Mouse (Mus musculus): ENCODE measurements around the gene Nr1i3. TPM values are rescaled to one million over a fixed set of nuclear protein-coding genes. Genes with fewer than 3 reads are reported as not detected.

Gene Nr1i3
- polyA plus RNA-seq, 1 experiment from 2014 or later = 0.73 TPM

- Histone ChIP-seq H3K9me3 (ENCODE audit: control insufficient read depth, low read length) (no peaks in the 10 kb centered on the region), H3K27me3 (replicated peaks; ENCODE audit: control insufficient read depth, insufficient read depth, low read length) (peaks cover 6% of the 10 kb centered on the region; the same call in 1 of the 2 replicates), H3K27ac (ENCODE audit: low read depth, low read length) (peak overlapping the region; percentile 30), H3K36me3 (ENCODE audit: control insufficient read depth, insufficient read depth, low read length) (no peaks in the 10 kb centered on the region), H3K4me3 (ENCODE audit: low read length) (peak overlapping the region; percentile 32), H3K4me2 (ENCODE audit: low read length) (peak overlapping the region; percentile 58), H3K9ac (ENCODE audit: low read depth, low read length) (peak overlapping the region; percentile 30; the same call in 1 of the 2 replicates), H3K4me1 (ENCODE audit: control insufficient read depth, insufficient read depth, low read depth, low read length) (peaks cover 23% of the 10 kb centered on the region)
- peak; percentile 21; the same call in 1 of the 2 replicates for ATAC-seq
- WGBS = 3% methylated on average over 18 of the region's 18 CpGs
Observed at GRCm38 (mm10) chr1:171193093-171193840, 20.5 kb upstream of the Nr1i3 start.

DNA sequence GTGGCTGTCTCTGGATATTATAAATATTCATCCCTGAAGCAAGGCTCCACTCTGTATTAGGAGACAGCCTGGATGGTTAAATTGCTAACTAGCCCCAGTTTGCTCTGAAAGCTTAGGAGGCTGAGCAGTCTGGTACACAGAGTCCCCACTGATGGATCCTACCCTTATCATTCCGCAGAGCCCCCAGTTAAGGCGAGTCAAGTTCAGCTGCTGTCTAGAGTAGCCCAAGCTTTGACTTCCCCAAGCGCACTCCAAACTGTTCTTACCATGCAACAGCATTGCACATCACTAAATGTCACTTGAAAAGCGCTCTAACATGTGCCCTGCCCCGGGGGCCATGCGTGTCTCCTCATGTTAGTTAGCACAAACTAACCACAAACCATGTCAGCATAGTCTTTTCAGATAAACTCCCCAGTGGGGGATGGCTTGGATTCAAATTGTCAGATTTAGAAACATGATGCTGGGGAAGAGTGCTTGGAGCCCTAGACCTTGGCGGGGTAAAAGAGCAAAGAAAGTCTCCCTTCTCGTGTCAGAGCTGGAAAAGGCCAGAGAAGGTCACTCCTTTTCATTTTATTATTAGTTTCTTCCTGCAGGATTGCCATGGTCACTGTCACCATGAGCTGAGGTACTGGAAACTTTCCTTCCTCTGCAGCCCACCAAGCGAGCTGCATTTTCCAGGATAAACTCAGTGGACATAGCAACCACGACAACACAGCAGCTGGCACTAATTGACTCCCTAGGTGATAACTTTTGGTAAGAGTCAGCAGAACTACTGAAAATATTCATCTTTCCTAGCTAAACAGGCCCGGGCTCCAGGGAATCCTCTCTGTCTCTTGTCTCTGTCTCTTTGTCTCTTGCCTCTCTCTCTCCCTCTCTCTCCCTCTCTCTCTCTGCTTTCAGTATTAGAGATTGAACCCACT lies 19.6 kb upstream of the Nr1i3 start:
- no peaks in the 10 kb centered on the region for H3K36me3 ChIP-seq (ENCODE audit: control insufficient read depth, insufficient read depth, low read length)
- H3K9me3 ChIP-seq (ENCODE audit: control insufficient read depth, low read length) = no peaks in the 10 kb centered on the region
- peak overlapping the region; percentile 58; the same call in 1 of the 2 replicates for H3K4me2 ChIP-seq (ENCODE audit: low read length)
- no peak for ATAC-seq
- H3K4me3 ChIP-seq (ENCODE audit: low read length) = peak overlapping the region; percentile 1; the same call in 1 of the 2 replicates
- peaks cover 19% of the 10 kb centered on the region for H3K4me1 ChIP-seq (ENCODE audit: control insufficient read depth, insufficient read depth, low read depth, low read length)
- 27% methylated on average over 11 of the region's 11 CpGs for WGBS
- no peak overlapping the region for H3K9ac ChIP-seq (ENCODE audit: low read depth, low read length)
- H3K27me3 ChIP-seq (replicated peaks; ENCODE audit: control insufficient read depth, insufficient read depth, low read length) = peaks cover 6% of the 10 kb centered on the region; the same call in 1 of the 2 replicates
- no peak overlapping the region for H3K27ac ChIP-seq (ENCODE audit: low read depth, low read length)

DNA sequence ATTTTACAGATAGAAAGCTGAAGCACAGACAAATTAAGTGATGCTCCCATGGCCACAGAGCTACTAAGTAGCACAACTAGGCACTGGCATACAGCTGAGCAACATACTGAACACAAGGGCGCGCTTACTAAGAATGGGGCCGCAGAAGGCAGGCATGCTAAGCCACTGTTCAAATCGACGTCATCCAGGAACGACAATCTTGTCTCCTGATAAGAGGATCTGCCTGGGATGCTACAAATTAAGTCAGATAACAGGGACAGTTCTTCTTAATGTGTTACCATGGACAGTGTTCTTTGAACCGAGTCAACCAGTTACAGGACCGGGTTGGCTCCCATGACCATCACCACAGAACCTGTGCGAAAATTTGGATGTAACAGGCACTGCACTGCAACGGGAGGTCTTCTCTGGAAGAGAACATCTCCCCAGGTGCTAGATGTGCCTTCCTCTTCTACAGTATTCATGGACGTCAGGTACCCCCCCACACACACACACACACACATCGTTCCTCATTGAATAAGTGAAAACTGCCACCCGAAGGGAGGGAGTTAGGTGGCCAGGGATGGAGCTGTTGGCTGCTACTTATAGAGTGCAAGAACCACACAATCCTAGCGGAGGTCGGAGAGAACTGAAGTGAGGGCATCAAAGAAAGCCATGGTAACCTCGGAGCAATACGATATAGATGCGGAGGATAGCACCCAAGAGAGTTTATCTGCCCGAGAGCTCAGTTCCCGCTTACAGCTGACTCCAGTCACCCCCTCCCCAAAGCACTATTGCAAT lies 18.5 kb upstream of the Nr1i3 start:
- Histone ChIP-seq H3K27me3 (replicated peaks; ENCODE audit: control insufficient read depth, insufficient read depth, low read length) (peaks cover 6% of the 10 kb centered on the region; the same call in 1 of the 2 replicates), H3K4me2 (ENCODE audit: low read length) (peak overlapping the region; percentile 96), H3K27ac (ENCODE audit: low read depth, low read length) (no peak overlapping the region; the same call in 1 of the 2 replicates), H3K4me3 (ENCODE audit: low read length) (peak overlapping the region; percentile 63), H3K4me1 (ENCODE audit: control insufficient read depth, insufficient read depth, low read depth, low read length) (peaks cover 18% of the 10 kb centered on the region), H3K9me3 (ENCODE audit: control insufficient read depth, low read length) (no peaks in the 10 kb centered on the region), H3K9ac (ENCODE audit: low read depth, low read length) (peak overlapping the region; percentile 66), H3K36me3 (ENCODE audit: control insufficient read depth, insufficient read depth, low read length) (no peaks in the 10 kb centered on the region)
- ATAC-seq = no peak
- WGBS = 5% methylated on average over 20 of the region's 20 CpGs

GRCm38 (mm10) chr1:171195887-171196397 lies 17.8 kb upstream of the Nr1i3 start, which contains the start of gene Pcp4l1:
Gene Pcp4l1, minus strand, starts transcription at chr1:171196268.
- peak; percentile 89 for ATAC-seq
- H3K4me1 ChIP-seq (ENCODE audit: control insufficient read depth, insufficient read depth, low read depth, low read length) = peaks cover 18% of the 10 kb centered on the region
- H3K27ac ChIP-seq (ENCODE audit: low read depth, low read length) = no peak within 1 kb of the TSS; the same call in 1 of the 2 replicates
- H3K9ac ChIP-seq (ENCODE audit: low read depth, low read length) = peak within 1 kb of the TSS; percentile 66
- under 1% methylated on average over 33 of the region's 33 CpGs for WGBS
- H3K27me3 ChIP-seq (replicated peaks; ENCODE audit: control insufficient read depth, insufficient read depth, low read length) = peaks cover 6% of the 10 kb centered on the region; the same call in 1 of the 2 replicates
- no peaks in the 10 kb centered on the region for H3K9me3 ChIP-seq (ENCODE audit: control insufficient read depth, low read length)
- peak within 1 kb of the TSS; percentile 96 for H3K4me2 ChIP-seq (ENCODE audit: low read length)
- peak within 1 kb of the TSS; percentile 63 for H3K4me3 ChIP-seq (ENCODE audit: low read length)
- H3K36me3 ChIP-seq (ENCODE audit: control insufficient read depth, insufficient read depth, low read length) = no peaks in the 10 kb centered on the region

DNA sequence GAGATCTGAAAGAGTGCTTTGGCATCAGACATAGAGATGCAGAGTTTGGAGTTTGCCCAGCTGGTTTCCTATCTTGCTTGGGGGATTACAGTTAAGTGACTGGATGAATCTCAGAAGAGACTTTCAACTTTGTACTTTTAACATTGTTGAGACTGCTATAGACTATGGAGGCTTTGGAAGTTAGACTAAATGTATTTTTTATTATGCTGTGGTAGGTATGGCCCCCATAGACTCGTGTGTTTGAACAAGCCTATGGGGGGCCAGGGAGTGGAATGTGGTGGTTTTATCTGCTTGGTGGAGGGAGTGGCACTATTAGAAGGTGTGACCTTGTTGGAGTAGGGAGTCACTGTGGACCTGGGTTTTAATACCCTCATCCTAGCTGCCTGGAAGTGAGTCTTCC lies 14.2 kb upstream of the Nr1i3 start:
- ATAC-seq = no peak
- Histone ChIP-seq H3K4me2 (ENCODE audit: low read length) (no peak overlapping the region), H3K27ac (ENCODE audit: low read depth, low read length) (no peak overlapping the region), H3K4me1 (ENCODE audit: control insufficient read depth, insufficient read depth, low read depth, low read length) (peaks cover 8% of the 10 kb centered on the region), H3K36me3 (ENCODE audit: control insufficient read depth, insufficient read depth, low read length) (no peaks in the 10 kb centered on the region), H3K27me3 (replicated peaks; ENCODE audit: control insufficient read depth, insufficient read depth, low read length) (peaks cover 6% of the 10 kb centered on the region; the same call in 1 of the 2 replicates), H3K9ac (ENCODE audit: low read depth, low read length) (no peak overlapping the region), H3K9me3 (ENCODE audit: control insufficient read depth, low read length) (no peaks in the 10 kb centered on the region), H3K4me3 (ENCODE audit: low read length) (no peak overlapping the region)
- 57% methylated on average over 1 of the region's 1 CpGs for WGBS

DNA sequence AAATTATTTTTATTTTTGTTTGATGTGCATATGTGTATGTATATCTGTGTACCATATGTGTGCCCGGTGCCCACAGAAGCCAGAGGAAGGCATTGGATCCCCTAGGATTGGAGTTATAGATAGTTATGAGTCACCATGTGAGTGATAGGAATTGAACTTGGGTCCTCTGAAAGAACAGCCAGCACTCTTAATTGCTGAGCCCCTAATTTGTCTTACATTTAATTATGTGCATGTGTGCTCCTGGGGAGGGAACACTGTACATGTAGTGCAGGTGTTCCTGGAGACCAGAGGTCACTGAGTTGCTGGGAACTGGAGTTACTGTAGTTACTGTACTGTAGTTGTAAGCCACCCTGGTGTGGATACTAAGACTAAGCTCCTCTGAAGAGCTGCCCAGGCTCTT lies 13.0 kb upstream of the Nr1i3 start:
- no peak for ATAC-seq
- no peak overlapping the region for H3K4me2 ChIP-seq (ENCODE audit: low read length)
- no peak overlapping the region for H3K4me3 ChIP-seq (ENCODE audit: low read length)
- H3K27me3 ChIP-seq (replicated peaks; ENCODE audit: control insufficient read depth, insufficient read depth, low read length) = peaks cover 6% of the 10 kb centered on the region; the same call in 1 of the 2 replicates
- H3K9ac ChIP-seq (ENCODE audit: low read depth, low read length) = no peak overlapping the region
- WGBS = 94% methylated on average over 1 of the region's 1 CpGs
- H3K9me3 ChIP-seq (ENCODE audit: control insufficient read depth, low read length) = no peaks in the 10 kb centered on the region
- no peak overlapping the region for H3K27ac ChIP-seq (ENCODE audit: low read depth, low read length)
- 0 out of 2 replicates have a peak, but pooled peaks cover 1% of the 10 kb centered on the region for H3K4me1 ChIP-seq (ENCODE audit: control insufficient read depth, insufficient read depth, low read depth, low read length)
- no peaks in the 10 kb centered on the region for H3K36me3 ChIP-seq (ENCODE audit: control insufficient read depth, insufficient read depth, low read length)

GRCm38 (mm10) chr1:171203471-171204248 lies 10.1 kb upstream of the Nr1i3 start:
- no peak overlapping the region for H3K4me2 ChIP-seq (ENCODE audit: low read length)
- no peaks in the 10 kb centered on the region for H3K27me3 ChIP-seq (replicated peaks; ENCODE audit: control insufficient read depth, insufficient read depth, low read length)
- no peak overlapping the region for H3K9ac ChIP-seq (ENCODE audit: low read depth, low read length)
- ATAC-seq = no peak
- WGBS = 61% methylated on average over 10 of the region's 11 CpGs
- no peaks in the 10 kb centered on the region for H3K36me3 ChIP-seq (ENCODE audit: control insufficient read depth, insufficient read depth, low read length)
- H3K27ac ChIP-seq (ENCODE audit: low read depth, low read length) = no peak overlapping the region
- no peaks in the 10 kb centered on the region for H3K9me3 ChIP-seq (ENCODE audit: control insufficient read depth, low read length)
- no peak overlapping the region for H3K4me3 ChIP-seq (ENCODE audit: low read length)
- no peaks in the 10 kb centered on the region for H3K4me1 ChIP-seq (ENCODE audit: control insufficient read depth, insufficient read depth, low read depth, low read length)

GRCm38 (mm10) chr1:171204249-171204644 lies 9.5 kb upstream of the Nr1i3 start:
- 74% methylated on average over 7 of the region's 7 CpGs for WGBS
- Histone ChIP-seq H3K27me3 (replicated peaks; ENCODE audit: control insufficient read depth, insufficient read depth, low read length) (no peaks in the 10 kb centered on the region), H3K4me1 (ENCODE audit: control insufficient read depth, insufficient read depth, low read depth, low read length) (no peaks in the 10 kb centered on the region), H3K4me2 (ENCODE audit: low read length) (no peak overlapping the region), H3K4me3 (ENCODE audit: low read length) (no peak overlapping the region), H3K36me3 (ENCODE audit: control insufficient read depth, insufficient read depth, low read length) (no peaks in the 10 kb centered on the region), H3K9me3 (ENCODE audit: control insufficient read depth, low read length) (no peaks in the 10 kb centered on the region), H3K27ac (ENCODE audit: low read depth, low read length) (no peak overlapping the region), H3K9ac (ENCODE audit: low read depth, low read length) (no peak overlapping the region)
- no peak for ATAC-seq
